Mouse (Mus musculus): Measurements from ENCODE around the gene Htatip2. TPM values are rescaled to one million over a fixed set of nuclear protein-coding genes. Genes with fewer than 3 reads are reported as not detected.

Gene Htatip2
- total RNA-seq (2021), result 1 to 10 TPM; 1.3 to 1.7 TPM
- long read RNA-seq, experiment 1, partial matches to known transcripts, result 1 of 3 reads
- long read RNA-seq, experiment 1, other reads (novel, unspliced or antisense), result 0 of 3 reads
- long read RNA-seq, experiment 2, partial matches to known transcripts, result 0 of 7 reads
- long read RNA-seq, experiment 2, other reads (novel, unspliced or antisense), result 3 of 7 reads

DNA sequence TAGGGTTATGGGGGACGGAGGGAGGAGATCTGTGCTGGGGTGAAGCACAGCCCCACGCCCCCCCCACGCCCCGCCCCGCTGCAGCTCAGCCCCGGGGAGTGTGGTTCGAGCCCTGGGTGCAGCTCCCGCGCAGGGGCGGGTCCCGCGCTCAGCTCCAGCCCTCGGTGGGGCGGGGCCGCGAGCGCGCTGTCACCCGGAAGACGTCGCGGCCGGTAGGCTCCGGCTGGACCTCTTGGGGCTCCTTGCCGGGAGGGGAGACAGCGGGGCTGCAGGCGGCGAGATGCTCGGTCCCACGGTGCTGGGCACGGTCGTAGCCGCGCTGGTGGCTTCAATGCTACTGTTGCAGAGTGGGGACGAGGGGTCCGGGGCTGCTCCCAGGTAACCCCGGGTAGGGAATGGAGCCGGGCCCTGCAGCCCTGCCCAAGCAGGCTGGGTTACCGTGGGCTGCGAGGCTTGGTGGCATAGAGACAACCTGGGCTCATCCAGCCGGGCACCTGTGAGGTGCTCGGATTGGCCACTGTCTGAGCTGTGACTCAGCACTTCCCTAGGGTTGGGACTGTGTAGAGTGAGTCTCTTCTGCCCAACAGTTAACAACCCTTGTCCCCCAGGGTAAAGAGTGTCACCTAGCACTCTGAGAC lies at the start of gene Htatip2:
Gene Htatip2, plus strand, starts transcription at position 182 of the 638 bp plus-strand sequence.
- peak; percentile 40 for DNase-seq

DNA sequence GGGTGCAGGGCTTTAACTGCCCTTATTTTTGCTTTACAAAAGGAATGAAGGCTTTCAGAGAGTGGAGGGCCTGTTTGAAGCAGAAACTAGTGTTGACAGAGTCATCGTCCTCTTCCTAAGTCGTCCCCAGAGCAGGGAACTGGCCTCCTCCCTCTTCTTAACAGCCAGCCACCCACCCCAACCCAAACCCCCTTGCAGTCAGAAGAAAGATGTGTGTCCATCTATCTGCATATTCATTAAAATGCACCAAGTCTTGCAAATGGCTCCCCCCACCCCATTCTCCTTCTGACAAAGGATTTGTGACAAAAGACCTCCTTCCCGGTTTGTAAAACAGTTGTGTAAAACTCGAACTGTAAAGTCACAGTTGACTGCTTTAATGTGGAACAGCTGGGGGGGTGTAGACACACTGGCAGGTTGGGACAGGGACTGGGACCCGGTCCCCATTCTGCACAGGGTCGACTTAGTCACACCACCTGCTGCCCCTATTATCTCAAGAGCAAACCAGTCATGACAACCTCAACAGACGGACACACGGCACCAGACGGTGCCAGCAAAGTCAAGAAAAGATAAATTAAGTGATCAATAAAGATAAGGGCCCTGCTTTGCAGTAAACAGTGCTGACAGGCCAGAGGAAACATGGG lies 49.4 kb upstream of the Htatip2 start:
- no peak for DNase-seq

DNA sequence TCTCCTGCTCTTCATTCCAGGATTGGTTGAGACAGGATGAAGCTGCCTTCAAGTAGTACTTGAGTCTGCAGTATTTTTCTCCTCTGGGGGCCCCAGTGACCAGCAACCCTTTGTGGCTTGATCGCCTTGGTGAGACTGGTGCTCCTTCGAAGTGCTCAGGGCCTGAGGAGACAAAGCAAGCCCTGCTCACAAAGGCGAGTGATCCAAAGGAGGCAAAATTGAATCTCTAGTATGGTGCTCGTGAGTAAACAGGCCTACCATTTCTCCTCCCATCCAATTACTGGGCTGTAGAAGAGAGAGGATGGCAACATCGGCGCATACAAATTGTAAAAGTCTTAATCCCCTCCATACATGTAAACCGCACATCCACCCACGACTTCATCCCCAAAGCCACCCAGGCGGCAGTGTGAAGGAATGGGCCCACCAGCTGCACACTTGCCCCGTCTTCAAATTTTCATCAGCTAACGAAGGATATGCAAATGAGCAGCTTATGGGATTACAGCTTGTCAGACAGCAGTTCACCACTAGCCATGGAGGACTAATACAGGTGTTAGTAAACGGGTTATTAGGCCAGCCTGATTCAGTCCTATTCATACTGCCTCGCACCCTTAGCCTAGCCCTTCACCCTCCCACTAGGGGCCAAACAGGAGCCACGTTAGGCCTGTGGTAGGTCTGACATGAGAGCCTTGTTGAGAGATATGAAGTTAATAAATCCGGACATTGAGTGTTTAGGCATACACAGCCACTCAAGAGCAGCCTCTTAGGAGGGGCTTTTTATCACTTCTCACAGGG lies 40.8 kb upstream of the Htatip2 start:
- no peak for DNase-seq

DNA sequence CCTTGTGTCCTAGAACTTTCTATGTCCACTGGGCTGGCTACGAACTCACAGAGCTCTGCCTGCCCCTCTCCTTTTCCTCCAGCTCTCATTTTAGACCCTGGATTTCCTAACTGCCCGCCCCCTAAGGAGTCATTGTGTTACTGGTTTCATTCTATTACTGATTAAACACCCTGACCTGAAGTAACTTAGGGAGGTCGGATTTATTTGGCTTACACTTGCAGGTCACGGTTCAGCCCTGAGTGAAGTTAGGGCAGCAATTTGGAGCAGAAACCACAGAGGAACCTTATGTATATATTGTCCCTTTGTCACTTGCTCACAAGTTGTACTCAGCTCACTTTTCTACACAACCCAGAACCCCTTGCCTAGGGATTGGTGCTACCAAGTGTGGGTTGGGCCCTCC lies 24.6 kb upstream of the Htatip2 start:
- no peak for DNase-seq

DNA sequence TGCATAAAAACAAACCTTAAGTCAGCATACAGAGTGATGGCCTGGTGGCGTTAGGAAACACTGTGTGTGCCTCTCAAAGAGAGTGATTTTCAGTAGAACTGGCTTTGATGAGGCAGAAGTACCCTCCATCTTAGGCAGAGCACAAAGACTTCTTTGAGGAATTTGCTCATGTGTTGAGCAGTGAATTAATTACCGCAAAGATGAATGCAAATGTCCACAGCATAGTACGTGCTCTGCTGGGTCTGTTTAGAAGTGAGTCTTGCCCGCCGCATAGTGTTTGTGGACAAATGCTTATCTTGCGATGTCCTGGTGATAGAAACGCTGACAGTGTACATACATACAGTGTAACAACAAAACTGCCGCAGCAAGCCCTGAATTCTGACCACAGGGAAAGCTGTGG lies 19.5 kb upstream of the Htatip2 start:
- no peak for DNase-seq

DNA sequence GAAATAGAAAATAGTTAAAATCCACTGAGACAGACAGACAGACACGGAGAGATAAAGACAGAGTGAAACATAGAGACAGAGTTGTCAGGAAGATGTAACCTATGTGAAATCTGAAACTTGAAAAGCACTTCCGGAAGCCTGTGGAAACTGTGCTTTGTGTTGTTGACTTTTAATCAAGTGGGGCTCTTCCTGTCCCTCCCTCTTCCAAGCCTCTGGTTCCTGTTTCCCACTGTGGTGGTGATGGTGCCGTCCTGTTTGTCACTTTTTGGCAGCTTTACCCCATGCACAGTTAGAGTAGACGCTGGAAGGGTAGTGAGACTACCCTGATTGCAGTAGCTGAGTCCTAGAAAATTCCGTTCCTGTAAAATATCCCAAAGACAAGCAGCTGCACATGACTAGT lies 17.4 kb upstream of the Htatip2 start:
- DNase-seq, result no peak

DNA sequence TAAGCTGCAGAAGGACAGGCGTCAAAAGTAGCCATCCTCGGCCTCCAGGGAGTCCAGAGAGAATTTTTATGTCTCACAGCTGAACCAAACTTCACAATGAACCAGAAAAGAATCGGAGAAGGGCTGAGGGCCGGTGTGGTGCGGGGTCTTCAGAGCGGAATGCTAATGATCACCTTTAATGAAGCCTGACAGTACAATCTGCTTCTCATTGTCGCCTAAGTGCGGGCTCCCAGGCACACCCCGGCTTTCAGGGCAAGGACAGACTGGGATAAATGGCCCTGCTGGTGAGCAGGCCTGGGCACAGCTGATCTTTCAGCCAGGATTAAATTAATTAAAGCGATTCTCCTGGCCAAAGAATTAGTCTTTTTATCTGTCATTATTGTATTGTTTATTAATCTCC lies 17.0 kb upstream of the Htatip2 start:
- no peak for DNase-seq

DNA sequence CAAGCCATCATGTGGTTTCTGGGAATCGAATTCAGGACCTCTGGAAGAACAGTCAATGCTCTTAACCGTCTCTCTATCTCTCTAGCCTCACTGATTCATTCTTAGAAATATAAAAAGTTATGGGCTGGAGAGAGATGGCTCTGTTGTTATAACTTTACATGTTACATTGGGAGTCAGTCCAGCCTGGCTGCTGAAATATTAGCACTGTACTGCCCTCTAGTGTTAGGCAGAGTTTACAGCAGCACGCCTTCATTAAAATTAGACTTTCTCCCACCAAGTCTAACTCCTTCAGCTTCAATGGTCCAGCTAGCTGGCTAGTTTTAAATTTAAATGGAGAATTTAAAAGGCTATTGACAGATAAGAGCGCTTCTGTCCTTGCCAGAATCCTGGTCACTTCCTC lies 7.8 kb upstream of the Htatip2 start:
- DNase-seq, result no peak

DNA sequence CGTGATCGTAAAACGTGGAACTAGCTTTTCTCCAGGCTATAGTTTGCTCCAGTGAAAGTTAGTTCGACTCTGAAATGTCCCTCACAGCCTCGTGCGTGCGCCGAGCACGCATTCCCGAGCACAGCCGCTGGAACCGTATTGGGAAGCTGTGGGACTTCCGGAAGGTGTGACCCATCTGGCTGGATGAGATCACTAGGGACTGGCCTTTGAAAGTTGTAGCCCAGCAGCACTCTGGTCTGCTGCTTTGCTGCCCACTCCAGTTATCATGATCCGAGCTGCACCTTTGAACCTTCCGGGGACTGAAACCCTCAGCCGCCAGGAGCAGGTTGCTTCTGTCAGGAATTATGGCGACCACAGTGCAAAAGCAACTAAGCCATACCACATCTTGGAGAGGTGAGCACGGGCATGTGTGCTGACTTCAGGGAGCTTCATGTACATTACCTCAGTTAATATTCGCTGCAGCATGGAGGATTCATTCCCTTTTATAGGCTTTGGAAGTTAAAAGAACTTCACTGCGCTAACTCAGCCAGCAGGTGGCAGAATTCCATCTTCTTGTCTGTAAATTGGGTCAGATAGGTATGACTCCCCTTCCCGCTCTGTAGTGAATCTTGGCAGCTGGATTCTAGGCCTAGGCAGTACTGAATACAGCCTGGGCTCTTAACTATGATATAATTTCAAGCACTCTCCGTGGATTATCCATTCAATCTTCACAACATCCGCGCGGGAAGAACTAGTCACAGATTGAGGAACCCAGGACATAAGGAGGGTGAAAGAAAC lies 6.0 kb upstream of the Htatip2 start:
- peak; percentile 37 for DNase-seq

DNA sequence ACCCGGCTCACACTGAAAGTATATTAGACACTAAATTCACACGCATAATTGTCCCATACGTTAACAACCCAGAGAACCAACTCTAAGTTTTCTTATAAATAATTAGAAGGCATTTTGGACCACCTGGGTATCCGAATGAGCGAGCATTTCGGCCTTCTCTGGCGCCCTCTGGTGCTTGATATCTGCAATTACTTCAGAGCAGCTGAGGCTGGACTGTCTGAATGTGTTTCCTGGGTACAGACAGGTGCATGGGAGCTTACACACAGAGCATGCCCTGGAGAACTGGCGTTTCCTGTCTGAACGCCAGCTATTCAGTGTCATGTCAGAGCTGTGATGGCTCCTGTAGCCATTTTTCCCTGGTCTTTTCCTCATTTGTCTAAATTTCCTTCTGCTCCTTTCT lies 4.1 kb upstream of the Htatip2 start:
- DNase-seq, result peak; percentile 59

DNA sequence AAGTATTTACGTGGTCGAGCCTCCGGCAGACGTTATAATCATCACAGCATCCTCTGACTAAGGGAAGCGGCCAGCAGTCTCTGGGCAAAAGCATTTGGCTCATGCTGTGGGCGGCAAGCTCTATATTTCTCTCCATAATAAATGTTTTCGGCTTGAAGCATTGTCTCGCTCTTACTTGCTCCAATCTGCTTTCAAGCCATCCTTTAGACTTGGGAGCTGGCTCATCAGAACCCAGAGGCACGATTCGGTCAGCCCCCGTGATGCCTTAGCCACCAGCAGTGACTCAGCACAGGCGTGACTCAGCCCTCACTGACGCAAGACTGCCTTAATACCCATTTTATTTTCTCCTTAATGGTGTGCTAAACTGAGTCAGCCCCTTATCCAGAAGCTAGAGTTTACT lies 3.7 kb downstream of the Htatip2 start:
- no peak for DNase-seq

DNA sequence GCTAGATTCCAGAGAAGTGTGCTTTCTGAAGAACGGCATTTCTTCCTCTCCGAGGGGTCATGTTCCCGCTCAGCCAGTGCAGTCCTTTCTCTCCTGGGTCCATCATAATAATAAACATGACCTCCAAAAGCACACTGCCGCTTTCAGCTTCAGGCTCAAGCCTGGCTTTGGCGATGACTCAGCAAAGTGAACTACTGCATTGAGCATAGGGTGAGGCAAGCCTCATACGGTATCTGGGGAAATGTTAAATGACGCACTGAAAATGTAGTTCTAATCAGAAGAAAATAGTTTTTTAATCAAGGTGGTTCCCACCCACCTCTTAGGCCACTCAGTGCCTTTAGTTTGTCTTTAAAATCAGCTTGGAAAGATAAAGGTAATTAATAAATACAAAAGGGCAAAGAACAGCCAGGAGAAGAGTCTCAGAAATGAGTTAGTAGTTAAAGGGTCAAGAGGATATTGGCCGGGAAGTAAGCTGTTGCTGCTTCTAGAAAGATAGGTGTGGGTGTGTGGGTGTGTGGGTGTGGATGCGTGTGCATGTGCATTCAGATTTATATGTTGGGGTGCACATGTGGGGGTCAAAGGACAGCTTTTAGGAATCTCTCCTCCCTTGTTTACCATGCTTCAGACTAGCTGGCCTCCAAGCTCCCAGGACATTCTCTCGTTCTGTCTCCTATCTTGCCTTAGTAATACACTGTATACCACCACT lies 5.2 kb downstream of the Htatip2 start:
- no peak for DNase-seq

DNA sequence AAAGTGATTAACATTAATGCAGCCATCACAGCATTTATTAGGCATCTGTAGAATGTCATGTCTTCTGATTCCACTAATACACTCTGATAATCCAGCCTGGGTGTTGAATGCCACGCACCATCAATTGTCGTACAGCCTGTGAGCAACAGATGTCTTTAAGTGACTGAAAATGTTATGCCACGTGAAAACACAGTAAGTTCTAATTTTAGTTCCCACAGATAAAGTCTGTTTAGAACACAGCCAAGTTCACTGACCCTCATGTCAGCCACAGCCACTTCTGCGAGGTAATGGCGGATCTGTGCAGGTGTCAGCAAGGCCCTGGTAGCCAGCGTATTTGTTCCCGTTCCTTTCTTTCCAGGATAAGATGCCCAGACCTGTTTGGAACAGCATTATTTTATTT lies 7.3 kb downstream of the Htatip2 start:
- DNase-seq, result no peak

DNA sequence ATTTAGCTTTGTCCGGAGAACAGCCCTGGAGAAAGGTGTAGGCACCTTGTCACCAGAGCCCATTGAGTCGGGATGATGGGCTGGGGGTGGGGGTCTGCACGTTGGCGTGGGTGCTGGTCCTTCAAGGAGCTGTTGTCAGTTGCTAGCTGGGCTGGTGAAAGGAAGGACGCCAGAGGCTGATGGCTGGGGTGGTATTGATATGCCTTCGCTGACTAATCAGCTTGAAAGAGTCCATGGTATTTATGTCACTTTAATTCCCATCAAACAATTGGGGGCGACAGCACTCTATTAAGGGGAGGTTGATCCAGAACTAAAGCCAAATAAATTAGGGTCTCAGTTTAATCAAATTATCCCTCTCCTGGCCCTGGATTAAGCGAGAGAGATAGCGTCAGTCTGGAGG lies 9.6 kb downstream of the Htatip2 start:
- no peak for DNase-seq

DNA sequence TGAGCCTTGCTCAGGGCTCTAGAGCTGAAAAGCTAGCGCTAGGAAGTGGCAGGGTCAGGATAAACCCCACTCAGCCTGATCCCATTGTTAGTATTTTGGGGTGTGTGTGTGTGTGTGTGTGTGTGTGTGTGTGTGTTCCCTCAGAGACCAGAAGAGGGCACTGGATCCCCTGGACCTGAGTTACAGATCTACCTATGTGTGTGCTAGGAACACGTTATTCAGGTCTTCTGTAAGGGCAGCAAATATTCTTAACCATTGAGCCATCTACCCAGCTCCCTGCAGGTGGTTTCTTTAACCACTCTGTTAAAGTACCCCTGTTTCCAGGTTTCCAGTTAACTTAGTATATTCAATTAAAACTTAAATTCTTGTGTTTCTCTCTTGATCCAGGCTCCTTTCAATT lies 15.5 kb downstream of the Htatip2 start:
- DNase-seq, result no peak

DNA sequence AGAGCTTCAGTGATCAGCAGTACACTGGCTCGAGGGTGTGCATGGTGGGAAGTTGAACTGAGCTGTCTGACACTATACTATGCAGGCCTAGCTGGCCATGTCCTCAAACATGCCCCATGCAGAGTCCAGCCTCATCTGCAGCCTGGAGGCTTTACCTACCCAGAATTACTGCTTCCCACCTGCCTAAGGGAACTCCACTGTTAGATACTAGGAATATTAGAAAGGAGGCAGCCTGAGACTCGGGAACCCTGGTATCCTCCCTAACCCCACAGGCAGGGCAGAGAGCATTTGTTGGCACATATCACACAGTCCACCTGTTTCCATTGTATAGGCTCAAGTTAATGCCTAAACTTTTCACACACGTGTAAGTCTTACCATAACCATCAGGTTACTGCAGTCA lies 18.7 kb downstream of the Htatip2 start:
- DNase-seq, result no peak

DNA sequence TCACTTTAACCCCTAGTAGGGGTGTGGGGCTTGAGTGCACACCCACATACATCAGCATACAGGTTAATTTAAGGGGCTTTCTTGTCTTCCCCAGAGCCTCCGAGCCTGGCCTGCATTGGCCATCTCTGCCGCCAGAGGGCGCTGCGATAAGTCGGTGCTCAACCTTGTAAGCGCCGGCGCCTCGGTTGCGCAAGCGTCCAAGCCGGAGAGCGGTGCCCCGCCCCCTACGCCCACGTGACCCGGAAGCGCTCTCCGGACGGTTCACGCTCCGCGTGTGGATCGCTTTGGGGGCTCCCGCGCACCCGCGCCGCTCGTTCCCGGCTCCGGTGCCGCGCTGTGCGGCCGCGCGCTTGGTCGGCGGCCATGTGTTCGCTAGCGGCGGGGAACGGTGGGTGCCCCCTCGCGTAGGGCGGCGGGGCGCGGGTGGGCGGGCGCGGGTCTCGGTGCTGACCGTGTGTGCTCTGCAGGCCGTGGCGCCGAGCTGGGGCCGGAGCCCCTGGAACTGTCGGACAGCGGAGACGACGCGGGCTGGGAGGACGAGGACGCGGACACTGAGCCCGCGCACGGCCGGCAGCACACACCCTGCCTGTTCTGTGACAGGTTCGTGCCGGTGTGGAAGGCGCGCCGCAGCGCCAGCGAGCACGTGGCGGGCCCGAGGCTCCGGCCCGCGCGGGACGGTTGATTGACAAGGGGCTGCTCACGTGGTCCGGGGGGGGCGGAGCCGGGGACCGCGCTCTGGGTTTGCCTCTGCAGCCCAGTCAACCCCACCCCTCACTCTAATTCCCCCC lies 19.4 kb downstream of the Htatip2 start, which contains the start of gene Prmt3:
Gene Prmt3, plus strand, starts transcription at position 233 of the 788 bp plus-strand sequence.
- DNase-seq, result peak; percentile 99

DNA sequence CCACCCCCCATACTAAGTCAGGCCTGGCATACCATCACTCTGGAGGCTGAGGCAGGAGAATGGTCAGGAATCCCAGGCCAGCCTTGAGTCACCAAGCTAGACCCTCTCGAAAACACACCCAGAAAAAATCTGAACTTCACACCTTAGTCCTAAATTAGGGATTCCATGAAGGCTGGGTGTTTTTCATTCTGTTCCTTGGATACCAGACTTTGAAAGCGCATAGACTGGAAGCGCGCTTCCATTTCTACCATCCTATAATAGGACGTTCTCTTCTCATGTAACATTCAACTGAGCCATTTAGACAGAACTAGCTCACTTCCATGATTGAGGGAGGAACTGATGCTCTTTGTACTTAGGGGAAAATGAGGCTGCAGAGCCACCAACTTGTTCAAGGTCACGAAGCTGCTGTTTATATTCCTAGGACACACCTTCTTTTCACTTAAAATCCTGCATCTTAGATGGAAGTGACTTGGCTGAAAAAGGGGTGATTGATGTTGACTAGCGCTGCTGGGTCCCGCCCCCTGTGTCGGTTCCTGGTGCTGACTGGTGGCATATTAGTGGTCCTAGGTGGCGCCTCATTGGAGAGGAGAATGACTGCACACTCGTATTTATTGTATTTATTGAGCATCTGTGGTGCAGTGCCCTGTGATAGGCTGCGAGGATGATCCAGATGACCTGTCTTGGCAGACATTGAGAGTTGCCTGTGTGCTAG lies 20.1 kb downstream of the Htatip2 start:
- DNase-seq, result no peak

DNA sequence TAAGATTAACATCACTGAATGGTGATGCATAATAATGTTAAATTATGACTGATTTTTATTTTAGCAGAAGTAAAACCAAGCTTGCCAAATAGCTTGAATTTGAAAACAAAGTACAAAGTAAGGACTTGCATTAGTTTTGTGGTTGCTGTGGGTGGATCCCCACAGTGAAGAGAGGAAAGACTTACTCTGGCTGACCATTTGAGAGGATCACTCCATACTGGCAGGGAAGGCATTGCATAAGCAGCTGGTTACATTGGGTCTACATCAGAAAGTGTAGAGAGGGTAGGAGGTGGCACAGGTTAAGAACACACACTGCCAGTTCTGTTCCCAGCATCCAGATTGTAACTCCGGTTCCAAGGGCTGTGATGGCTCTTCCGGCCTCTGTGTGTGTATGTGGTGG lies 24.1 kb downstream of the Htatip2 start:
- no peak for DNase-seq

DNA sequence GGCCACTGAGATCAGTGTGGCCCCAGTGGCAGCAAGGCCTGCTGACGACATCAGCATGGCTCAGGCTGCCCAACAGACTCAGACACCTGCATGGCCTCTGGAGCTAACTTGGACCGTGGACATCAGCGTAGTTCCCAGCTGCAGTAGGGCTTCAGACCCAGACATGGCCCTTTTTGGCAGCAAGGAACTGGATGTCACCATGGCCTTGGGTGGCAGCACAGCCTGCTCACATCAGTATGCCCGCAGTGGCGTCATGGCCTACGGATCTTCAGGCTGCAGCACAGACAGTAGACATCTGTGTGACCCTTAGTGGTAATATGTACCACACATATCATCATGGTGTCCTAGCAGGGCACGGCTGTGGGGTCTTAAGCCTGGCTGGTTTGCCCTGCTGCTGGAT lies 26.2 kb downstream of the Htatip2 start:
- no peak for DNase-seq
